ENCODE assay signal across 9 mouse cellular contexts in genomic region chr11:120187236-120188101, GRCm38 (mm10). TPM values are rescaled to one million over a fixed set of nuclear protein-coding genes. Genes with fewer than 3 reads are reported as not detected.
DNase-seq lines count a peak whose midpoint lies in the region; ATAC-seq and TF ChIP-seq lines count a peak whose summit lies in the region.
"Had no signal": no experiment of that assay in that cellular context is flagged by ENCODE, and none has a peak within 500 bp of the region (broad histone marks: within the 10 kb centered on the region; RNA-seq: fewer than 3 reads in every experiment).

No protein-coding gene starts in this region.

- TF ChIP-seq CTCF in layer of hippocampus, adult 2 months (conservative IDR thresholded peaks at IDR 0.05) = no peak

- H3K4me3 ChIP-seq in layer of hippocampus, adult 2 months = peak overlapping the region; percentile 88
- peak overlapping the region; percentile 74 for H3K4me3 ChIP-seq in embryonic facial prominence, embryonic 11.5 days (ENCODE audit: low read depth, low read length)
- H3K4me3 ChIP-seq in hindbrain, embryonic 14.5 days (replicated peaks; ENCODE audit: low read length) = peak overlapping the region; percentile 69
- peak overlapping the region; percentile 62 for H3K4me3 ChIP-seq in liver, embryonic 12.5 days
- peak overlapping the region; percentile 95 for H3K4me3 ChIP-seq in neural tube, embryonic 13.5 days

- H3K9me3 ChIP-seq in embryonic facial prominence, embryonic 11.5 days (replicated peaks; ENCODE audit: control insufficient read depth, low read length) = no peaks in the 10 kb centered on the region
- H3K9me3 ChIP-seq in hindbrain, embryonic 14.5 days (ENCODE audit: control insufficient read depth, low read length) = no peaks in the 10 kb centered on the region
- no peaks in the 10 kb centered on the region for H3K9me3 ChIP-seq in liver, embryonic 12.5 days (replicated peaks)
- H3K9me3 ChIP-seq in neural tube, embryonic 13.5 days = no peaks in the 10 kb centered on the region

- H3K36me3 ChIP-seq in embryonic facial prominence, embryonic 11.5 days (replicated peaks; ENCODE audit: control insufficient read depth, insufficient read depth, low read depth, low read length) = no peaks in the 10 kb centered on the region; the same call in 1 of the 2 replicates
- no peaks in the 10 kb centered on the region for H3K36me3 ChIP-seq in hindbrain, embryonic 14.5 days (replicated peaks; ENCODE audit: control insufficient read depth, insufficient read depth)
- H3K36me3 ChIP-seq in liver, embryonic 12.5 days = no peaks in the 10 kb centered on the region
- no peaks in the 10 kb centered on the region for H3K36me3 ChIP-seq in neural tube, embryonic 13.5 days

- no peak for DNase-seq in layer of hippocampus, adult 2 months (ENCODE audit: low spot score in 2 of 2)
- DNase-seq in layer of hippocampus, postnatal 36 days = no peak
- DNase-seq in embryonic facial prominence, embryonic 11.5 days (ENCODE audit: low spot score) = peak; percentile 58
- peak; percentile 58 for DNase-seq in hindbrain, embryonic 14.5 days (ENCODE audit: low spot score)
- no peak for DNase-seq in ovary, adult 18-20 months (ENCODE audit: low spot score)

- H3K4me1 ChIP-seq in embryonic facial prominence, embryonic 11.5 days (ENCODE audit: control insufficient read depth, insufficient read depth, low read length) = peaks cover 17% of the 10 kb centered on the region
- H3K4me1 ChIP-seq in hindbrain, embryonic 14.5 days (replicated peaks; ENCODE audit: control insufficient read depth, insufficient read depth, low read length) = peaks cover 53% of the 10 kb centered on the region
- H3K4me1 ChIP-seq in liver, embryonic 12.5 days = peaks cover 56% of the 10 kb centered on the region
- H3K4me1 ChIP-seq in neural tube, embryonic 13.5 days (replicated peaks) = peaks cover 62% of the 10 kb centered on the region

- ATAC-seq in embryonic facial prominence, embryonic 11.5 days (replicated peaks; ENCODE audit: insufficient number of reproducible peaks, low FRiP score, low TSS enrichment, low read depth) = no peak
- ATAC-seq in hindbrain, embryonic 14.5 days (ENCODE audit: low FRiP score) = no peak
- ATAC-seq in liver, embryonic 12.5 days = no peak
- no peak for ATAC-seq in neural tube, embryonic 13.5 days (ENCODE audit: low read depth)
- no peak for ATAC-seq in megakaryocyte progenitor cell, adult 5-6 weeks (replicated peaks; ENCODE audit: poor library complexity)
- ATAC-seq: Patski had no signal

- under 1% methylated on average over 43 of the region's 43 CpGs for WGBS in embryonic facial prominence, embryonic 11.5 days
- under 1% methylated on average over 43 of the region's 43 CpGs for WGBS in hindbrain, embryonic 14.5 days
- 2% methylated on average over 43 of the region's 43 CpGs for WGBS in liver, embryonic 12.5 days (ENCODE audit: insufficient replicate concordance)
- WGBS in neural tube, embryonic 13.5 days = under 1% methylated on average over 43 of the region's 43 CpGs

- no peaks in the 10 kb centered on the region for H3K27me3 ChIP-seq in embryonic facial prominence, embryonic 11.5 days (ENCODE audit: control insufficient read depth, insufficient read depth, low read length)
- no peaks in the 10 kb centered on the region for H3K27me3 ChIP-seq in hindbrain, embryonic 14.5 days (ENCODE audit: control insufficient read depth, insufficient read depth, low read length)
- H3K27me3 ChIP-seq in liver, embryonic 12.5 days (replicated peaks) = peaks cover 98% of the 10 kb centered on the region
- no peaks in the 10 kb centered on the region for H3K27me3 ChIP-seq in neural tube, embryonic 13.5 days
- H3K27me3 ChIP-seq: Patski had no signal

- H3K4me2 ChIP-seq in embryonic facial prominence, embryonic 11.5 days (ENCODE audit: low read depth, low read length) = peak overlapping the region; percentile 99
- H3K4me2 ChIP-seq in hindbrain, embryonic 14.5 days (replicated peaks) = peak overlapping the region; percentile 98
- peak overlapping the region; percentile 80 for H3K4me2 ChIP-seq in liver, embryonic 12.5 days
- H3K4me2 ChIP-seq in neural tube, embryonic 13.5 days = peak overlapping the region; percentile 99

- H3K27ac ChIP-seq in layer of hippocampus, adult 2 months = peak overlapping the region; percentile 89
- H3K27ac ChIP-seq in embryonic facial prominence, embryonic 11.5 days (replicated peaks; ENCODE audit: low read depth, low read length) = peak overlapping the region; percentile 97
- peak overlapping the region; percentile 97 for H3K27ac ChIP-seq in hindbrain, embryonic 14.5 days
- 0 out of 2 replicates have a peak overlapping the region, but pooled peaks have one; percentile 18 for H3K27ac ChIP-seq in liver, embryonic 12.5 days
- peak overlapping the region; percentile 99 for H3K27ac ChIP-seq in neural tube, embryonic 13.5 days (replicated peaks)

- H3K9ac ChIP-seq in embryonic facial prominence, embryonic 11.5 days (replicated peaks; ENCODE audit: low read length) = peak overlapping the region; percentile 100
- H3K9ac ChIP-seq in hindbrain, embryonic 14.5 days = peak overlapping the region; percentile 98
- peak overlapping the region; percentile 64 for H3K9ac ChIP-seq in liver, embryonic 12.5 days
- peak overlapping the region; percentile 100 for H3K9ac ChIP-seq in neural tube, embryonic 13.5 days

RNA-seq across cellular contexts. Expression of gene Slc38a10, which starts 36.3 kb away (rescaled TPM):
- 10 to 100 TPM; 86.1 to 86.5 TPM for total RNA-seq in layer of hippocampus, adult 2 months (2021)
- 10 to 100 TPM; 80.2 to 86.1 TPM for total RNA-seq in layer of hippocampus, postnatal 36 days (2021)
- 47.8 and 50.0 TPM in 2 replicates for polyA plus RNA-seq in embryonic facial prominence, embryonic 11.5 days (2014; fragmentation: Nextera tagmentation; extraction: Ambion mirVana)
- polyA plus RNA-seq in hindbrain, embryonic 14.5 days (2014; fragmentation: Nextera tagmentation; extraction: Ambion mirVana) = 92.9 and 93.8 TPM in 2 replicates
- 54.9 and 55.2 TPM in 2 replicates for polyA plus RNA-seq in liver, embryonic 12.5 days (2016; fragmentation: Nextera tagmentation; extraction: Ambion mirVana)
- 103 and 108 TPM in 2 replicates for polyA plus RNA-seq in neural tube, embryonic 13.5 days (2015; fragmentation: Nextera tagmentation; extraction: Ambion mirVana)
- 31.6 and 33.3 TPM in 2 replicates for total RNA-seq in megakaryocyte progenitor cell, adult 5-6 weeks (2015)
- total RNA-seq in megakaryocyte progenitor cell, adult 5-6 weeks (2017) = 40.2 and 41.2 TPM in 2 replicates

RNA-seq across cellular contexts. Expression of gene Bahcc1, which starts 45.3 kb away (rescaled TPM):
- 10 to 100 TPM; 19.9 to 20.7 TPM for total RNA-seq in layer of hippocampus, adult 2 months (2021)
- 10 to 100 TPM; 19.6 to 20.0 TPM for total RNA-seq in layer of hippocampus, postnatal 36 days (2021)
- polyA plus RNA-seq in embryonic facial prominence, embryonic 11.5 days (2014; fragmentation: Nextera tagmentation; extraction: Ambion mirVana) = 13.5 and 15.2 TPM in 2 replicates
- 15.9 and 16.3 TPM in 2 replicates for polyA plus RNA-seq in hindbrain, embryonic 14.5 days (2014; fragmentation: Nextera tagmentation; extraction: Ambion mirVana)
- polyA plus RNA-seq in liver, embryonic 12.5 days (2016; fragmentation: Nextera tagmentation; extraction: Ambion mirVana) = 3.0 and 3.5 TPM in 2 replicates
- 13.6 and 15.3 TPM in 2 replicates for polyA plus RNA-seq in neural tube, embryonic 13.5 days (2015; fragmentation: Nextera tagmentation; extraction: Ambion mirVana)
- 12.1 and 17.2 TPM in 2 replicates for total RNA-seq in megakaryocyte progenitor cell, adult 5-6 weeks (2015)
- total RNA-seq in megakaryocyte progenitor cell, adult 5-6 weeks (2017) = 3.9 and 5.4 TPM in 2 replicates

Comparison
In these comparisons a context has a peak if more than half of its experiments do, and no peak if none do; other contexts are left out.
1. DNase-seq: peak in embryonic facial prominence, embryonic 11.5 days (single experiment) and hindbrain, embryonic 14.5 days (single experiment); none in layer of hippocampus, adult 2 months (0 of 2), layer of hippocampus, postnatal 36 days (0 of 2) and ovary, adult 18-20 months (single experiment).
2. H3K27ac ChIP-seq: peak in every context shown above with its lines; median percentile 99 in neural tube, embryonic 13.5 days; 97 in embryonic facial prominence, embryonic 11.5 days; 97 in hindbrain, embryonic 14.5 days; 89 in layer of hippocampus, adult 2 months; 18 in liver, embryonic 12.5 days.
3. Peak in every context shown above with its lines, with median percentiles within 50 percentile points of each other: H3K4me3 ChIP-seq, H3K4me2 ChIP-seq and H3K9ac ChIP-seq.